Mouse (Mus musculus) cerebellum, adult 2 months (tissue): ENCODE results near the gene Sorbs2.

Source experiments
- CTCF ChIP-seq: fragments of 200-500 bp; IDR thresholded peaks from 2 replicates; pipeline ENCODE4 v1.5.1; 2011; ENCODE audit warnings: low read depth, mild to moderate bottlenecking, control low read depth, low read length, moderate library complexity, borderline replicate concordance; ENCODE audit not compliant: insufficient read depth
- POLR2A ChIP-seq: fragments of 200-500 bp; IDR thresholded peaks from 2 replicates; pipeline ENCODE4 v1.6.1; 2011; ENCODE audit warnings: low read length, control low read depth, borderline replicate concordance; ENCODE audit not compliant: insufficient read depth

DNA sequence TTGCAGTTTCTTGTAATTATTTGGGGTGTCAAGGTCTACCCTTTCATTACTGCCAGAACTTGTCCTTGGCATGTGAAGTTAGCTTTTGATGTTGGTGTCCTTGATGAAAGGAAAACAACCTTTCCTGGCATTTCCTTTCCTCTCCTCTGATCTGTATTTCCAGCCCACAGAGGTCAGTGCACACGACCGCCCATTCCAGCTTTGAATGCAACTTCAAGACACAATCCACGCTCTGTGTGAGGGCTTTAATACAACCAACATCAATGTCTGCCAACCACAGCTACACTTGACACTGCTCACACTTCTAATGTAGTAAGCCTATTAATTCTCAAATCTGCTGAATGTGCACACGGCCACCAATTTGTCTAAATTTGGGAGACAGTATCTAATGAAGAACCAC lies 47.0 kb downstream of the Sorbs2 start:
- TF ChIP-seq CTCF (no peak), POLR2A (no peak)
